Mouse (Mus musculus) left cerebral cortex, postnatal 25 days (tissue): Measurements from ENCODE around the gene 4931428L18Rik. TPM values are rescaled to one million over a fixed set of nuclear protein-coding genes. Genes with fewer than 3 reads are reported as not detected.
"Not testable (repeated sequence)": the region's sequence is repeated elsewhere in the genome, so short reads cannot be mapped to it uniquely, and the experiment has no call there.

ENCODE experiments used
- DNase-seq, 2 experiments: peaks; one replicate each; pipeline ENCODE4 v3.0.0; 2022; ENCODE audit warnings: low spot score in 2 of 2, mixed read lengths in 1 of 2
- intact Hi-C: fragments of 180-260 bp; cut with DNase I; formaldehyde crosslinking; loops from one replicate; pipeline ENCODE4 v1.15.1; 2025
- total RNA-seq, 2 experiments: library from RNA; stranded (reverse); gene quantifications; 2 replicates each; pipeline ENCODE4 v1.2.3; 2021

4931428L18Rik gene
- total RNA-seq, 2 experiments from 2014 or later, result not detected

DNA sequence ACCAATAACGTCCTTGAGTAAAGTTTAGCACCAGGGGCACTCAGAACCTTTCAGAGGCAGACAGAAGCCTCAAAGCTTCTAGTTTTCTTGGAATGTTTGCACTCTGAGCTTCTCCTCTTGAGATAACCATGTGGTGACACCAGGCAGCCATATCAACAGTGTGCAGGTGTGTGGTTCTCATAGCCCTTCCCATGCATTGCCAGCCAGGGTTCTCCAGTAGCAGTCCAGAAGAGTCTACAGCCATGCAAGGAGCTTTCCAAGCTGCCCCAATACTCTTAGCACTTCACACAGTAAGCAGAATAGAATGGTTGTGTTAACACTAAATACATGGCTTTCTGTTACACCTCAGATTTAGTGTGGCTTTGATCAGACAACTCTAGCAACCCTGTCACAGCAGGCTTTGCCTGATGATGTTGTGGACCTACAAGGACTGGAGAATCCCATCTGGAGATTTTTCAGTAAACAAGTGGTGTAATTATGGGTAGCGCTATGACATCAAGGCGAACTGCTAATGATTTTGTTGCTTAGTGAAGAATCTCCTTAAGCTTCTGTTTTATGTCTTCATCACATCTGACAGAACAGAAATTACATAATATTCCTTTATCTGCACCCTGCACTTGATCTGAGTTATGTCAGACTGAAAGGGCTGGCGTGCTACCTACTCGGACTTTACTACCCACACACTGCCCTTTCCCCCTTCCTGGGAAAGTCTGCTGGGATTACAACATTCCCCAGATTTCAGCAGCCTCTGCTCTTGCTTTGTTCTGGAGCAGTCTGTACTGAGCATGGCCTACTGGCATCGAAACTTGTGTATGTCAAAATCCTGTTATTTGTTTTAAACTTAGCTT lies 149.7 kb downstream of the 4931428L18Rik start:
- intact Hi-C loops, result no loop called here
- DNase-seq, result no peak

DNA sequence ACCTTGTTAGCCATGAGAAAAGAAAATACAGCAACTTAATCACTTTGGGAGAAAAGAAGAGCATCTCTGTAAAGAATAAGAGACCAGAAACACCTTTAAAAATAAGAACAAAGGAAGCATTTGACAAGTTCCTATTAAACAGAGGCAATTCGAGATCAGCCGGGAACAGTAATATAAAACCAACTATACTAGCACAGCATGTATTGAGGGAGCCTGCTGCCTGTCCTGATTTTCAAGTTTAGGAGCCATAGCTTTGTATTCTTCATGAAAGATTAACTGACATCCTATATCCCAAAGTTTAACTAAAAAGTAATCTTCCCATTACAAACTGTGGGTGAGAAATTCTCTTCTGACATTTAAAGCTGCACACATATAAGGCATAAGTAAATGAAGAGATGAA lies 151.3 kb downstream of the 4931428L18Rik start:
- intact Hi-C loops, result no loop called here
- DNase-seq, result no peak

DNA sequence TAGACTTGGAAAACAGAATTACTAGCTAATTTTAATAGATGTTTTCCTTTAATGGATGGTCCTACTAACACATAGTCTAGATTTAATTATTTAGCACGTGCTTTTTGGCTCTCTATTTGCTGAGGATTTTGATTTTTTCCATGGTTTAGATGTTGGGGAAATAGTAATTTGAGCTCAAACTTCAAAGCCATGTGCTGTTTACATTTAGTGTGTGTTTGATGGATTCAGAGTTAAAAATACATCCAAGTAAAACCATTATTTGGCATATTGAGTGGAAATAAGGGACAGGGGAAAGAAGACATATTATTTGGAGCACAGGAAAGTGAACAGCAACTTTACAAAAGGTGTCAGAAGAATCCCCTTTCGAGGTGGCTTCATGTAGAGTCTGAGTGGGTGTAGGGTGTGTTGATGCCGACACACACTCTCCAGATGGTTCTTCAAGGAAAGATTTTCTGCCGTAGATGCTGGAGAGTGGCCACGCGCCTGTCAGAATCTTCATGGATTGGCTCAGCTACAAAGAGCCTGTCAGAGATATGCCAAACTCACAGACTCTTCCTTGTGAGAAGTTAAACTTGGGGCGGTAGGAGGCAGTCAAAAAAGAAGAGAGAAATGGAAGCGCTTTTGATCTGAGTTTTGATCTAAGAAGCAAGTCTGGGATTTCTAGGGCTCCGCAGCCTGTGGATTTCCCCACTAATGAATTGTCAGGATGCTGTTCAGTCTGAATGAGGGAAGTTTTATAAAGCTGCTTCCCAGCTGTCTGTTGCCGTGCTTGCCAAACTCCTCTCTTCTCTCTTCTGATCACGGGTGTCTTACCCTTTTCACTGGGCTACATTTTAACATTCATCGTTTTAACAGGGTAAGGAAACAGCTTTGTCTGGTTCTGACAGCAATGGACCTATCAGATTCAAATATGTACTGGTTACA lies 157.4 kb downstream of the 4931428L18Rik start:
- peak; percentile 24 to 78 for DNase-seq
- intact Hi-C loops, result no loop called here

DNA sequence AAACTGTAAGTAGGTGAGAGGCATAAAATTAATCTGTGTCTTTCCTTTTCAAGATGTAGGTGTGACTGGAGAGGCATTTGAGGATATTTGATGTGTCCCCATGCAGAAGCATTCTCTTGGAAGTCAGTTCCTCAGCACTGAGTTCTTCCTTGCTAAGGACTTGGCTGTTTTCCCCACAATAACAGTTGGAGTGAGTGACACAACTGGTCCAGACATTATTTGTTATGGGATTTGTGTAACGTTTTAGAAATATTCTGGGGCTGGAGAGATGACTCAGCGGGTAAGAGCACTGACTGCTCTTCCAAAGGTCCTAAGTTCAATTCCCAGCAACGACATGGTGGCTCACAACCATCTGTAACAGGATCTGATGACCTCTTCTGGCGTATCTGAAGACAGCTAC lies 162.7 kb downstream of the 4931428L18Rik start:
- intact Hi-C loops, result no loop called here
- DNase-seq, result no peak

DNA sequence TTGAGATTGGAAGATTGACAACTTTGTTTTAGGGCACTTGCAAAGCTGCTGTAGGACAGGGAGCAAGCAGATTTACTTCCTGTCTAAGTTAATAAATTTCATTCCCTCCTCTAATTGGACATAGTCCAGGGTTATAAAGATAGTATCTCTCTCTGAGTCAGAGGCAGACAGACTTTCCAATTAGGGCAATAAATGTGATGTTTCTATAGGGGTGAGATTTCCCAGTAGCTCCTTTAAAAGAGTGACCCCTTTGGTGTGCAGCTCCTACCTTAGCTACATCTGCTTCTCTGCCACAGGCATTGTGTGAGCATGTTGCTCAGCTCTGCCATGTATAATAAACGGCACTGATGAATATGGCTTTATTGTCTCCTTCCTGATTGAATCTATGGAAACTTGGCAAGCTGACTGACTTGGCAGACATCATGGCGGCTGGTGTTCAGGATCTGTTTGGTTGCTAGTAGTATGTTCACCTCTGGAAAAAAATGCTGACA lies 163.6 kb downstream of the 4931428L18Rik start:
- no peak for DNase-seq
- intact Hi-C loops, result no loop called here

DNA sequence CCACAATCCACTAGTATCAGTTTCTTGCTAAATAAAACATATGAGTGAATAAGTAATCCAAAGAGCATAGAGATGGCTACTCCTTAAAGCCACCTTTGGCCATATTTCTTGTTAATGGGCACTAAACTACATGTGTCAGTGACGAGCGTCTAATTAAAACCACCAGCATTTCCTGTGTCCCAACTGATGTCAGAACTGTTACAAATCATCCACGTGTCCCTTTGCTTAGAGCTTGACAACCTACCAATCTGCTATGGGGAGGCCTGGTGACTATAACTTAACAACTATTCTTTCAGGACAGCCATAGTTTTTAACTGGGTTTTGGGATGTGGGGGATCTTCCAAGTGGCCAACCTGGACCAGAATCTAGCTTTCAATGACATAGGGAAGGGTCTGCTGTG lies 164.3 kb downstream of the 4931428L18Rik start:
- intact Hi-C loops, result no loop called here
- no peak for DNase-seq

DNA sequence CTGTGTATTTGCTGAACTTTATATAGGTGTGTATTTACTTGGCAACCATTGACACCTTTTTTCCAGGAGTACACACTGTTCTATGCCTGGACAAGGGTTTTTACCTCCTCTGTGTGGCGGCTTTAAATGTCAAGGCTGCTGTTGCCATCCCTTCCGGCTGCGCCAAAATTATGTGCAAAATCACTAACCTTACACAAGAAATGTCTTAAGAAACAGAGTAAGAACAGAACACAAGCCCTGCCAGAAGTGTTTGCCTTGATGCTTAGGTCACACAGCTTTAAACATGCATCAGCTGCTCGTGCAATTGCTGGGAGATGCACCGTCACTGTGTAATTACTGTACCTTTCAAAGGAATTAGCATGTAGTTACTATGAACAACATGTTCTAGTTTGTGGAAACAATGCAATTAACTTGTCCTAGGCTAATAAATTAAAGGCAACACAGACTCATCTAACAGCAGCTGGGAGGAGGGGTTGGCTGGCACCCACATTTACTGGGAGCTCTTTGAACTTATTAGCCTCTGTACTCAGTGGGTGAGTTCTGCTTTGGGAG lies 171.0 kb downstream of the 4931428L18Rik start:
- intact Hi-C loops, result no loop called here
- no peak for DNase-seq

DNA sequence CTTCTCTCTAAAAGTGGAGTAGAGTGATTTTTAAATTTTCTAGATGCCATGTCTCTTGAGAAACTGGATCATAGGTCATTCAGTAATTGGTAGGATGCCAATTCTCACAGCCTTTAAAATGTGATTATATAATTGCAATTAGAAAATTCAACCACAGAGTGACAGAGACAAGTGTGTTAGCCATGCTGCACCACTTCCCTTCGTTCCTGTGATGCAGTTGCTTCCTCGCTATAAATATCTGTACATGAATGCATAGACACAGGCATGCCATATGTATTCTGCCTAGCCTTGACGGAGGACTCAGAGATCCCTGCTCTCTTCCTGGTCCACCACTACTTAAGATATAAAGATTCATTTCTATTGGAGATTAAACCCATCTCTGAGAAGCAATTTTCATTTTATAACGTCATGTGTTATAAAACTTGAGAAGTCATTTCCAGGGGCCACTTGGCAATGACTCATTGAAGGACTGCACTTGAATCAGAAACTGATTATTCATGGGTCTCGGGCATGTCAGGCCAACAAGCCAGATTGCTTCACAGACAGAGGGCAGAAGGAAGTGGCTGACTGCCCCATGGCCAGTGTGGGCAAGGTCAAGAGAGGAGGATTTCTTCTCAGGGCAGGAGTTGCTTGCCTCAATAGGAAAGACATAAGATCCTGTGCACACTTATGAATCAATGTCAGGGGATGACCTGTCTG lies 172.4 kb downstream of the 4931428L18Rik start:
- intact Hi-C loops, result no loop called here
- DNase-seq, result no peak

DNA sequence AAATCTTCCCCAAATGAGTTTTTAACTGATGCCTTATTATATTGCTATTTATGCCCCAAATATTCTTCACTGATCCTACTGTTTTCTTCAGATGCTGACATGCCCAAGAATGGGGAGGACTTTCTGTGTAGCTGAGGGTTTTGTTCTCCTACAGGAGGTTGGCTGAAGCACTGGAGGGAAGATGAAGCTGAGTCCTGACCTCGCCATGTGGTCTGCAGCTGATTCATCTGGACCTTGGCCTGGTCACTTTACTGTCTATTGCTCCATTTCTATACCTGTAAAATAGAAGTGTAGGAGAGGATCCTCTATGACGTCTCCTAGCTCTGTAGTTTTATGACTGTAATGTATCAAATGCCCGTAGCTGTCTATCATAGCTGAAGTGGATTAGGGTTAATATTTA lies 179.3 kb downstream of the 4931428L18Rik start:
- intact Hi-C loops, result no loop called here
- no peak for DNase-seq

DNA sequence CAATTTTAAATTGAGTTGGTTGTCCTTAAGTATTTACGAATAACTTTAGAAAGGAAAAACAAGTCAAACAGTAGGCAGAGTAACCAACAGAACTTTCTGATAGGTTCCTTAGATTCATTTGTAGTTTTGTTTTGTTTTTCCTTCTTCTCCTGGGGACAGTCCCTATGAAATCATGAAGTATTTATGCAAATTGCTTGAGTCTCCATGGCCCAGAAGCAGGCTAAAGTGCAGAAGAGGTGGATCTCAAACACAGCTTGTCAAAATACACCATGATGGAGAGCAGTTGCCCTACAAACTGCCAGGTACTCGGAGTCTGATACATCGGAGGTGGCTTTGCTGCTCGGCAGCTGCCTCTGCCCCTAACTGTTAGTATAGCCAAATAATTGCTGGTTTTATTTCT lies 179.7 kb downstream of the 4931428L18Rik start:
- DNase-seq, result no peak
- intact Hi-C loops, result no loop called here

DNA sequence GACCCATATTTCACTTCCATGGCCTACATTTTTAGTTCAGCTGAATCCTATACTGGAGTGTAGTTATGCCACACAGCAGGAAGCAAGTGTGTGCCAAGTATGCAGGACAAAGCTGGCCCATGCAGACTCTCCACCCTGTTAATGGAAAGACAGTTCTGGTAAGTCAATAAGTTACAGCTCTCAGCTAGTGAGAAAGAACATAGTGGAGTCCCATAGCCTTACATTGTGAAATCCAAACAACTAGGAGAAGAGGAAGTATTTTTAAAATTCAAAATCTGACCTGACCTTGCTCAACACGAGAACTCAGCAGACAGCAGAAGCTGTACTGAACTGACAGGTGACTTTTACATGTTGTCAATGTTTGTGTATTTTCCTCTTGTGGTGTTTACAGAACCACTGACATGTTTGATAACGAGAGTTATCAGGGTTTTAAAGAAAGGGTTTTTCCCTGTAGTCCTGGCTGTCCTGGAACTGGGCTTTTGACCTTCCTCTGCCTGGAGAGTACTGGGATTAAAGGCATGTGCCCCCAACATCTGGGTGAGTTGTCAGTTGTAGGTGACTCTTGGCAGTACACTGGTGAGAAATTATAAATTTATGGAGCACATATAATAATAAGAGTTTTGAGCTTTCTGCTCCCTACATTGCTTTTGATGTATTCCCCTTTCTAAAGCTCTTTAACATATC lies 188.5 kb downstream of the 4931428L18Rik start:
- DNase-seq, result no peak
- intact Hi-C loops, result no loop called here

DNA sequence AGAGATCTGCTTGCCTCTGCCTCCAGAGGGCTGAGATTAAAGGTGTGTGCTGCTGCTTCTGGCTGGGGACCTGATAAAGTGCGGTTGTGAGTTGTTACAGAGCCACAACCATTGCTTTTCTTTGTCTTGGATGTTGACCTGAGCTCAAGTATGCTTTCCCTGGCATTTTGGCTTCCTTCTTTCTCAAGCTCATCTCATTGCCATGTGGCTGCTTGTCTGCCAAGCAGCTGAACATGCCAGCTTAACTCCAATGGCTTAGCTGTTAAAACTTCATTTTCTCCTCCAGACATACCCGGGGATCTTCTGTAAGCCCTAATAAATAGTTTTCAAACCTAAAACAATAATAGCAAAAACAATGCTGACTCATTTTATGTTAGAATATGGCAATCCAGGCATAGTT lies 190.1 kb downstream of the 4931428L18Rik start:
- no peak for DNase-seq
- intact Hi-C loops, result no loop called here

DNA sequence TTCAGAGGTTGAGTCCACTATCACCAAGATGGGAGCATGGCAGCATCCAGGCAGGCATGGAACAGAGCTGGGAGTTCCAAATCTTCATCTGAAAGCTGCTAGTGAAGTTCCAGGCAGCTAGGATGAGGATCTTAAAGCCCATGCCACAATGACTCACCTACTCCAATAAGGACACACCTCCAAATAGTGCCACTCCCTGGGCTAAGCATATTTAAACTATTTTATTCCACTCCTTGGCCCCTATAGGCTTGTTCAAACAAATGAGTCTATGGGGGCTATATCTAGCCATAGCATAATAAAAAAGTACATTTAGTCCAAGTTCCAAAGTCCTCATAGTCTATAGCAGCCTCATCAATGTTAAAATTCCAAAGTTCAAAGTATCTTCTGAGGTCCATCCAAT lies 199.3 kb downstream of the 4931428L18Rik start:
- intact Hi-C loops, result no loop called here
- no peak for DNase-seq

DNA sequence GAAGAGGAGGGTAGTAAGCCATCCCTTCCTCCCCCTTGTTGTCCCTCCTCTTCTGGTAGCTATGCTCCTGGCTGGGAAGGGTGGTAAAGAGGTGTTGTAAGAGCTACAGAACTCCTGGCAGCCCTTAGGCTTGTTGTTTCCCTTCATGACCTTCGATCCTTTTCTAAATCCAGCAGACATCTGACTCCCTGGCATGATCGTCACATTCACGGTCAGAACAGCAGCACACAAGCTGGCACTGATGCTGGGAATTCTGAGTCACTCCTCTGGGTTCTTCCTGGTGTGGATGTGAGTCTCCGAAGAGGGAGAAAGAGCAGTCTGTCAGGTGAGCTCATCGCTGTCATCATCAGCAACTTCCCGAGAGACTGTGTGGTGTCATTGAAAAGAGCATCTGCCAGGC lies 203.2 kb downstream of the 4931428L18Rik start:
- intact Hi-C loops, result no loop called here
- DNase-seq, result peak in 1 of 2 experiments; percentile 14

DNA sequence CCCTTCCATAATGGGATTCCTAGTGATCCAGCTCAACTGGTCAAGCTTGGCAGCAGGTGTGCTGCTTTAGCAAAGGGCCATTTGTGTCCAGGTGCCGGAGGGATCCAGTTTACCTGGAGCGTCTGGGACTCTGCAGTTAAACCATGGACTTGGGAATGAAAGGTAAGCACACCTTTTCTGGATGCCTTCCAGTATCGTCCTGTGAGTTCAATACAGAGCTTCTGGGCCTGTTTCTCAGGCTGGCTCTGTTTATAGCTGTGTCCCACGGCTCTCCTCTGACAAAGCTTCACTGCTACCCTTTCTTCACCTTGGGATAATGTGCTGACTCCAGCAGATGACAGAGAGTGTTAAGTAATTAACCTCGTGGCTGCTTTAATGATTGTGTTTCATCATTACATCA lies 205.1 kb downstream of the 4931428L18Rik start:
- no peak for DNase-seq
- intact Hi-C loops, result no loop called here

DNA sequence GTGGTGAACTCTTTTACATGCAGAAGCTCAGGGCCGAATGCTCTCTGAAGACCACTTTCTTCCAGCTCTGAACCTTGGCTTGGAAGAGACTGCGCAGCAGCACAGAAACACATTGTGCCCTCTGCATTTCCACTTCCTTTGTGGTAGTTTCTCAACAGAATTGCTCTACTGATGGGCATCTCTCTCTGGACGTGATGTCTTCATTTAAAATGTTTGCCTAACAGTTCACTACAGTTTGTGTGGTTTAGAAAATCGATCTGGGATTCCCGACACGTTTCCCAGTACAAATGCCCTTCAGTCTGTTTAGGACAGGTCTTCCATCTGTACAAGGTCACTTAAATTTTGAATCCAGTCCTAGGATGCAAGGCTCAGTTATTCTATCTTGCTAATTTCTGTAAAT lies 206.4 kb downstream of the 4931428L18Rik start:
- intact Hi-C loops, result no loop called here

DNA sequence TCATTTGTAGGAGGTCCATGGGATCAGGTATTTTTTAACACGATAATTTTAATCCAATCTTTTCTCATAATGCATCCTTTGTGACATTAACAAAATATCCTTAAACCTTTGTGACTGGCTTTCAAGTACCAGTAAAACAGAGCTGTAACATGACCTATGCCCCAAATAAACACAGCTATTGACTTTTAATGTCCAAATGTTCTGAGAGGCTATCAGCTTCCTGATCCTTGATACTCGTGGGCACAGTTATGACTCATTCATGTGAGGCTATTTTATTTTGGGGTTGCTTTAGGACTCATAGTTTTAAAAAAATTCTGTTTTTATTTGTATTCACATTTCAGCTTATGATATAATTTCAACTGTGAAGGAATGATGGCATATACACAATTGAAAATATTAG lies 207.2 kb downstream of the 4931428L18Rik start:
- no peak for DNase-seq
- intact Hi-C loops, result no loop called here

More for the DNA sequence above, 206.4 kb downstream of the 4931428L18Rik start:
- DNase-seq, result no peak

DNA sequence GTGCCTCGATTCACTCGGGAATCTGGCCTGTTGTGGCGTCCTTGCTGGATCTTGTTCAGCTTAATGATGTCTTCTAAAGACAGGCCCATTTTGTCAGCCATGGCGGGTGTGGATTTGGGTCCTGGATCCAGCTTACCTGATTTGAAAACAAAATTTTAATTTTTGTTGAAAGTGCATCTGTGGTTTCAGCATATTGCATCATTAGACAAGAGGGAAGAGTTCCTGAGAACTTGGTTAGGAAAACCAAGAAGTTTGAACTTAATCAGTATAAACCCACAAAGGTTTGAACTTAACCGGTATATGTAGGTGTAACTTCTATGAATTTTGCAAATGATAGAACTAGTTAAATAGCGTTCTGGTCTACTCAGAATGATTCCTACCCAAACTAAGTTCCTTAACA lies 244.6 kb downstream of the 4931428L18Rik start, which contains the start of gene AC153137.1:
AC153137.1 (minus strand) TSS at position 101 of the 400 bp plus-strand sequence.
- intact Hi-C loops, DNase-seq: not testable (repeated sequence)

DNA sequence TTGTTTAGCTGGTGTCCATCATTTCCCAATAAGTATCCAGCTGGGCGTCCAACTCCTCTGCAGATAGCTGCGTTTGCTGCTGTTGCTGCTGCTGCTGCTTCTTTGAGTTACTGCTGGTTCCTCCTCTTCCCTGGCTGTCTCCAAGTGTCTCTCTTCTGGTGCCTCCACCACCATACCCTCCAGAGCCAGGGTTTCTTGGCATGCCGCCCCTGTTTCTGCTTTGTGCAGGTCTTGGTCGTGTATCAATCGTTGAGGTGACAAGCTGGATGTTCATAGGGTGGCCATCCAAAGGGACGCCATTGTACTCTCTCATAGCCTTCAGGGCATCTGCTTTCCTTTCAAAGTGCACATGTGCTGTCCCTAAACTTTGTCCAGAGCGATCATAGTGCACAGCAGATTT lies 245.2 kb downstream of the 4931428L18Rik start:
- DNase-seq, intact Hi-C loops: not testable (repeated sequence)
